Mouse (Mus musculus) ovary, postnatal 14 days (tissue): ENCODE data around the gene Sirpa.

Source experiments
- DNase-seq: peaks from one replicate; pipeline ENCODE4 v3.0.0; 2022; ENCODE audit warnings: low spot score

The Sirpa gene

DNA sequence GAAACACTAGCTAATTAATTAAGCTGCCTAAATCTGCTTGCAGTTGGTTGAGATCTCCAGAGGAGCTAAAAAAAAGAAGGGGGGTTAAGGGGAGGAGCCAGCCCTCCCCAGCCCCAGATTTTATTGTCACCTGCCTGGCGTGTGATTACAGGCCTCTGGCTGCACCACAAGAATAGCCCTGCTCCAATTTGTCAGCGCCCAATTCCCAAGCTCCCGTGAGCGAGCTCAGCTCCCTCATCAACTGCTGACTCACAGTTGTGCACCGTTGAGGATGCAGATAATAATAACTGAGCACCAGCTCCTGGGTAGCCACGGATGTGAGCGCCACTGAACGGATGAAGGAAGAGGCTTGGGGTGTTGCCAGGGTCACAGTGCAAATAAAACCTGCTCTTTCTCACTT, 13.6 kb downstream of the Sirpa start:
- no peak for DNase-seq

- DNase-seq, result no peak
Observed at GRCm38 (mm10) chr2:129606899-129607298, 14.3 kb downstream of the Sirpa start.

- DNase-seq, result no peak
Observed at GRCm38 (mm10) chr2:129613971-129614370, 21.3 kb downstream of the Sirpa start.

- DNase-seq, result no peak
Observed at GRCm38 (mm10) chr2:129614482-129615185, 22.0 kb downstream of the Sirpa start.

DNA sequence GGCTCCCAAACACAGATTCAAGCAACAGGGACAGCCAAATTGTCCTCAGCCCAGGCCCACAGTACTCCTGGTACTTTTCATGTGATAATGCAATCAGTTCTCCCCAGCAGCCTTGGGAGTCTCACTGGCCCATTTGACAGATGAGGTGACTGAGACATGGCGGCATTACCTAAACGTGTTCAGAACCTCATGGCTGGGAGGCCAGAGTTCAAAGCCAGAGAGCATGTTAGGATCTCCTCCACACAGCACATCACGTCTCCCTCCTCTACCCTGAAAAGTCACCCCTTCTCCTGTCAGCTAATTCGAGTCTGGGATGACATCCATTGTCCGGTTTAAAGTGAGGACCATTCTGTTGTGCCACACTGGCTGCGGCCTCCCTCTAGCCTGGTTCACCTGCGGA, 27.5 kb downstream of the Sirpa start:
- DNase-seq, result no peak

GRCm38 (mm10) chr2:129620881-129621280, 28.2 kb downstream of the Sirpa start:
- DNase-seq, result no peak

GRCm38 (mm10) chr2:129621654-129622490, 29.2 kb downstream of the Sirpa start:
- DNase-seq, result no peak

DNA sequence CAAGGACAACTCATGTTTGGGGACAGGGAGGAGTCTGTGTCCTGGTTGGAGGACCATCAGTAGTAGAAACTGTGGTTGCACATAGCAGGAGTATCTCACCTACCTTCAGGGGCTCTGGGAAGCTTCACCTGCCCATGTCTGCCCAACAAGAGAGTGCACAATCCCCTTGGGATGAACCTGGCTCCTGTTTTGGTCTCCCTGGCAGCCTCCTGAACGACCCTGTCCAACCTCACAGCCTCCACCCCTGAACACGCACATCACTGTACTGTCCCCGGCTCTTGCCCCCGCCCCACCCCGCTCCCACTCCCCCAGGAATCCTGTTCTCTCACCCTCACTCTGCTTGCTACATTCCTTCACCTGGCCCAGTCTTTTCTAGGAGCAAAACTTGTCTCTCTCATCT, 30.3 kb downstream of the Sirpa start:
- no peak for DNase-seq

GRCm38 (mm10) chr2:129623771-129624170, 31.1 kb downstream of the Sirpa start:
- no peak for DNase-seq

DNA sequence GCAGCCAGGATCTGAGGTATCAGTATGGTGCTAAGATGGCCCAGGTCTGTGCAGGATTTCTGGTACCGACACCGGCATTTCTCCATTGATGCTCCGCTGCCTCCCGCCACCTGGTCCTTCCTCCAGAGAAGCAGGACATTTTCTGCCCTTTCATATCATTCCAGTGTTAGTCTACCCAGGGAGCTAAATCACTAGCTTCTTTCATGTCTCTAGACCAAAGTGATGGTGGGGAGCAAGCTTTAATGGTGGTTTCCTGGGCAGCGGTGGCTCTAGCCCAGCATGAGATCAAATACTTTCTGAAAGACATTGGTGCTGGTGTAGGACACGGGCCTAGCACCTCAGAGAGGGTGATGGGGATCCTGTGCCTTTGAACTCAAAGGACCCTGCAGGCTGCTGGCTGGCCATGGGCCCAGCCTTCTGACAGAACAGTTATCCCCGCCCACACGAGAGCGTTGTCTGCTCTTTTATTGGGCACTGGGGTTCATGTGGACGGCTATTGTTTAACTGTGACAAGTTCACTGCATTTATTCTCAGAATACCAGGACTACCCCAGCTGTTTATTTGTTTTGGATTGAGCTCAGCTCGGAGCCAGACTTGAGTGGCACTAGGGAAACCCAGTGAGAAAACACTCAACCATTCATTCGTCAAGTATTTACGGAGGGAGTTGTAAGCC, 31.7 kb downstream of the Sirpa start:
- DNase-seq, result no peak

GRCm38 (mm10) chr2:129624956-129625355, 32.3 kb downstream of the Sirpa start:
- no peak for DNase-seq

DNA sequence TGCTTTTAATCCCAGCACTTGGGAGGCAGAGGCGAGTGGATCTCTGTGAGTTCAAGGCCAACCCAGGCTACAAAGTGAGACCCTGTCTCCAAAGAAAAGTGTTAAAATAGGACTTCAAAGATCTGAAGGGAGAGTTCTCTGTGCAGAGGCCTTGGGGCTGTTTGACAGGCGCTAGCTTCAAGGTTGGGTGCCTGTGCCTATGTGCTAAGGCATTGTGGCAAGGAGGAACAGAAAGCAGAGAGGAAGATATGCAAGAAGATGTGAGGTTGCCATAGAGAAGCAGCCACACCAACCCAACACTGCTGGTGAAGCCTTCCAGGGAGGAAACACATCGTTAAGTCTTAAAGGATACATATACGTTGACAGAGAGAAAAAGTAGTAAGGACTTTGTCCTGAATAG, 33.2 kb downstream of the Sirpa start:
- DNase-seq, result no peak

DNA sequence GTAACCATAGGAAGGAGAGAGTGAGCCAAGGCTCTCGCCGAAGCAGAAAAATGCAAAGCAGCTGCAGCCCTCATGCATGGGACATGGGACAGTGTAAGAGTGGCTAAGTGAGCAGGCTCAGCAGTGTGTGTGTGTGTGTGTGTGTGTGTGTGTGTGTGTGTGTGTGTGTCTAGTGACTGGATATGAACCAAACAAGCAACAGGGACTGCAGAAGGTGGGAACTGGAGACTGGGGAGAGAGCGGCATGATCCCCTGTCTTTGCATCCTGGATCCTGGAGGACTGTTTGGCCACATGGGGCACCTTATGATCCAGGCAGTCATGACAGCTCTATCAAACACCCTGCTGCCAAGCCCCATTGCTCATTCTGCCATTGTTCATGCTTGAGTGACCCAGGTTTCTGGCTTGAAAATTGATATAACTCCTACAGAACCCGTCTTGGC, 34.0 kb downstream of the Sirpa start:
- no peak for DNase-seq

- no peak for DNase-seq
Observed at GRCm38 (mm10) chr2:129627133-129627532, 34.5 kb downstream of the Sirpa start.

DNA sequence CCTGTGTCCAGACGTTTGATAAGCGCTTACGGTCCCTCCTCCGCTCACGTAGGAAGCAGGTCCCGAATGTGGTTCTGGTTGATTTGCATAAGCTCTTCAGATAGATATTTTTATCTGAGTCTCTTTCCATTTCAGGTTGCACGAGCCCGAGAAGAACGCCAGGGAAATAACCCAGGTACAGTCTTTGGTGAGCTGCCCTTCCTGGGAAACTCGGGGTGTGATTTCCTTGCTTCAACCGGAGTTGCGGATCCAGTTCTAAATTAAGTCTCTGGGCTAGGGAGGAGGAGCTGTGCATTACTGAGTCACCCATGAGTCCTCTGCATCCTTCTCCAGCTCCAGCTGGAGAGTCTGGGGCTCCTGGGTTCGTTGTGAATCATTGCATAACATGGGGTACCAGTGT, 35.2 kb downstream of the Sirpa start:
- DNase-seq, result no peak

- DNase-seq, result no peak
Observed at GRCm38 (mm10) chr2:129628456-129629185, 36.0 kb downstream of the Sirpa start.

DNA sequence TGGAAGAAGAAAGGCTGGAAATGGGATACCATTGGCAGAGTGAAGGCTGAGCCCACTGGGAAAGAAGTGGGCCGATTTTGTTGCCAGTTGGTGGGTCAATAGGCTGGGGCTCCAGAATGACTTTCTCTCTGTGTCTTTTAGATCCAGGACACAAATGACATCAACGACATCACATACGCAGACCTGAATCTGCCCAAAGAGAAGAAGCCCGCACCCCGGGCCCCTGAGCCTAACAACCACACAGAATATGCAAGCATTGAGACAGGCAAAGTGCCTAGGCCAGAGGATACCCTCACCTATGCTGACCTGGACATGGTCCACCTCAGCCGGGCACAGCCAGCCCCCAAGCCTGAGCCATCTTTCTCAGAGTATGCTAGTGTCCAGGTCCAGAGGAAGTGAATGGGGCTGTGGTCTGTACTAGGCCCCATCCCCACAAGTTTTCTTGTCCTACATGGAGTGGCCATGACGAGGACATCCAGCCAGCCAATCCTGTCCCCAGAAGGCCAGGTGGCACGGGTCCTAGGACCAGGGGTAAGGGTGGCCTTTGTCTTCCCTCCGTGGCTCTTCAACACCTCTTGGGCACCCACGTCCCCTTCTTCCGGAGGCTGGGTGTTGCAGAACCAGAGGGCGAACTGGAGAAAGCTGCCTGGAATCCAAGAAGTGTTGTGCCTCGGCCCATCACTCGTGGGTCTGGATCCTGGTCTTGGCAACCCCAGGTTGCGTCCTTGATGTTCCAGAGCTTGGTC, 37.3 kb downstream of the Sirpa start:
- DNase-seq, result no peak

DNA sequence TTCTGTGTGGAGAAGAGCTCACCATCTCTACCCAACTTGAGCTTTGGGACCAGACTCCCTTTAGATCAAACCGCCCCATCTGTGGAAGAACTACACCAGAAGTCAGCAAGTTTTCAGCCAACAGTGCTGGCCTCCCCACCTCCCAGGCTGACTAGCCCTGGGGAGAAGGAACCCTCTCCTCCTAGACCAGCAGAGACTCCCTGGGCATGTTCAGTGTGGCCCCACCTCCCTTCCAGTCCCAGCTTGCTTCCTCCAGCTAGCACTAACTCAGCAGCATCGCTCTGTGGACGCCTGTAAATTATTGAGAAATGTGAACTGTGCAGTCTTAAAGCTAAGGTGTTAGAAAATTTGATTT, 37.9 kb downstream of the Sirpa start:
- no peak for DNase-seq

DNA sequence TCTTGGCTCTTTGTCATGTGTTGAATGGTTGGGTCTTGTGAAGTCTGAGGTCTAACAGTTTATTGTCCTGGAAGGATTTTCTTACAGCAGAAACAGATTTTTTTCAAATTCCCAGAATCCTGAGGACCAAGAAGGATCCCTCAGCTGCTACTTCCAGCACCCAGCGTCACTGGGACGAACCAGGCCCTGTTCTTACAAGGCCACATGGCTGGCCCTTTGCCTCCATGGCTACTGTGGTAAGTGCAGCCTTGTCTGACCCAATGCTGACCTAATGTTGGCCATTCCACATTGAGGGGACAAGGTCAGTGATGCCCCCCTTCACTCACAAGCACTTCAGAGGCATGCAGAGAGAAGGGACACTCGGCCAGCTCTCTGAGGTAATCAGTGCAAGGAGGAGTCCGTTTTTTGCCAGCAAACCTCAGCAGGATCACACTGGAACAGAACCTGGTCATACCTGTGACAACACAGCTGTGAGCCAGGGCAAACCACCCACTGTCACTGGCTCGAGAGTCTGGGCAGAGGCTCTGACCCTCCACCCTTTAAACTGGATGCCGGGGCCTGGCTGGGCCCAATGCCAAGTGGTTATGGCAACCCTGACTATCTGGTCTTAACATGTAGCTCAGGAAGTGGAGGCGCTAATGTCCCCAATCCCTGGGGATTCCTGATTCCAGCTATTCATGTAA, 38.5 kb downstream of the Sirpa start:
- no peak for DNase-seq

DNA sequence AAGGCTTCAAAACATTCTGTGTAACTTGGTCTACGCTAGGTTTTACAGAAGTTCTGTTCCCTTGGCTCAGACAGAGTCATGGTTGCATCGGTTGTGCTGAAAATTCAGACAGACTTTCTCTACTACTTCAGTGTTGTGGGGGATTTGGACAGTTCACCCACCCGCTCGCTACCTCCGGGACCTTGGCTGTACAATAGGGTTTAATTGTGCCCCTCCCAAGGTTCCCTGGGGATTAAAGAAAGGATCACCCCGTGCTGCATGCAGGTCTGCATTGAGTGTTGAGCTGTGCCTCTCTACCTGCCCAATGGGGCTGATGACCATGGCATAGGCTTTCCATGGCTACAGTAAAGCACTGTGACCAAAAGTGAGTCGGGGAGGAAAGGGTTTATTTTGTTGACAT, 39.7 kb downstream of the Sirpa start:
- no peak for DNase-seq
